Mouse (Mus musculus): ENCODE results near the gene Frs2. TPM values are rescaled to one million over a fixed set of nuclear protein-coding genes. Genes with fewer than 3 reads are reported as not detected.
"Not testable (repeated sequence)": the region's sequence is repeated elsewhere in the genome, so short reads cannot be mapped to it uniquely, and the experiment has no call there.

The Frs2 gene
- polyA plus RNA-seq, 1 experiment from 2014 or later: 27.9 TPM

DNA sequence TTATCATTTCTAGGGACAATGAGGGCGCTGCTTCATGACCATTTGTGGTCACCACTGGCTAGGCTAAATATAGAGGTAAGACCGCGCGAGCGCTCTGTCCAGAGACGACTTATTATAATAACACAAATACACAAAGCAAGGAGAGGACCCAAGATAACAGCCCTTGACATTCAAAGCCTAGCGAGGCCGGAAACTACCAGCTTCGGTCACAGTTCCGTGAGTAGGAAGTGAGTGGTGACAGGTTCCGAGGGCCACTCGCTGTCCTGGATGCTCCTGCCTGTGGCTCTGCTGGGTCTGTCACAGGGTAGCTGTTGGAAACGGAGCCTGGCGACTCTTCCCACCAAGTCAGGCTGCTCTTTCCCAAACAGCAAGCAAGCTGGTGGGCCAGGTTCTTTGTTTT lies 106.0 kb downstream of the Frs2 start:
- 89% methylated on average over 14 of the region's 14 CpGs for WGBS
- no peak for DNase-seq (ENCODE audit: low spot score)
- H3K9me3 ChIP-seq (ENCODE audit: control insufficient read depth, low read length): no peaks in the 10 kb centered on the region
- H3K27me3 ChIP-seq (ENCODE audit: control insufficient read depth, insufficient read depth, low read length): no peaks in the 10 kb centered on the region
- no peak overlapping the region for H3K4me2 ChIP-seq (ENCODE audit: low read depth, severe bottlenecking)
- no peak overlapping the region for H3K4me3 ChIP-seq (ENCODE audit: low read depth, low read length)
- ATAC-seq (ENCODE audit: insufficient number of reproducible peaks, low FRiP score, low TSS enrichment, low read depth): no peak
- no peaks in the 10 kb centered on the region for H3K36me3 ChIP-seq (ENCODE audit: control insufficient read depth, insufficient read depth, low read length)
- no peak overlapping the region for H3K27ac ChIP-seq (replicated peaks; ENCODE audit: low read depth, low read length)
- H3K9ac ChIP-seq (ENCODE audit: low read length): no peak overlapping the region
- peaks cover 9% of the 10 kb centered on the region; the same call in 1 of the 2 replicates for H3K4me1 ChIP-seq (ENCODE audit: control insufficient read depth, insufficient read depth, low read length)

DNA sequence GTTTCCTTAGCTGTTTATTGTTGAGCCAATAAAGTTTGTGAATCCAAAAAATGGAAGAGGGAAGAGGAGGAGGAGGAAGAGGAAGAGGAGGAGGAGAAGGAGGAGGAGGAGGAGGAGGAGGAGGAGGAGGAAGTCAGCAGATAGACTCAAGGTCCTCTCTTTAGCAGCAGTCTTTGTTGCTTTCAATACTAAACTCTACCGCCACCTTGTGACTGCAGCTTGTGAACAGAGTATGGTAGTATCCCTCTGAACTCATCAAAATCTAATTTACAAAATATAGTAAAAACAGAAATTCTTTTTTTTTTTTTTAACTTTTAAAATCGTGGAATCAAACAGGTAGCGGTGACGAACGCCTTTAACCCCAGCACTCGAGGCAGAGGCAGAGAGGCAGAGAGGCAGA lies 108.0 kb downstream of the Frs2 start:
- WGBS: 77% methylated on average over 6 of the region's 6 CpGs
- Histone ChIP-seq H3K36me3 (ENCODE audit: control insufficient read depth, insufficient read depth, low read length) (no peaks in the 10 kb centered on the region), H3K4me2 (ENCODE audit: low read depth, severe bottlenecking) (no peak overlapping the region), H3K9ac (ENCODE audit: low read length) (no peak overlapping the region), H3K4me3 (ENCODE audit: low read depth, low read length) (no peak overlapping the region), H3K9me3 (ENCODE audit: control insufficient read depth, low read length) (no peaks in the 10 kb centered on the region), H3K4me1 (ENCODE audit: control insufficient read depth, insufficient read depth, low read length) (peaks cover 5% of the 10 kb centered on the region; the same call in 1 of the 2 replicates), H3K27me3 (ENCODE audit: control insufficient read depth, insufficient read depth, low read length) (no peaks in the 10 kb centered on the region), H3K27ac (replicated peaks; ENCODE audit: low read depth, low read length) (no peak overlapping the region)
- ATAC-seq (ENCODE audit: insufficient number of reproducible peaks, low FRiP score, low TSS enrichment, low read depth) (no peak), DNase-seq (ENCODE audit: low spot score) (no peak)

DNA sequence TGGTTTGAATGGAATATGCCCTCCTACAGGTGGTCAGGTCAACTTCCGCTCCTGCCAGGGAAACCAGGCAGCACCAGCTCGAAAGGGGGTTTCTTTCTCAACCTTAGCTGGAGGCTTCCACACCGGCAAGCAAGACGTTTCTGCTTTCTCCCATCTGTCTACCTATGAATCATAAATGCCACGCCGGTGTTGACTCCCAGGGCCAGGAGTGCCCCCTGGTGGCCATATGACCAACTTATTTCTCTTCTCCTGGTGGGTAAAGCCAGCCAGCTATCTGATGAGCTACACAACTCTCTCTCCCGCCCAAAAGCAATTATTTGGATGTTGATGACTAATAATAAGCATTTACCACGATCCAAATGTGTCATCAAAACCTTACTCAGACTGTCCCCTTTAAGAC lies 114.5 kb downstream of the Frs2 start:
- 0 out of 2 replicates have a peak, but pooled peaks cover 7% of the 10 kb centered on the region for H3K4me1 ChIP-seq (ENCODE audit: control insufficient read depth, insufficient read depth, low read length)
- H3K27me3 ChIP-seq (ENCODE audit: control insufficient read depth, insufficient read depth, low read length): no peaks in the 10 kb centered on the region
- DNase-seq (ENCODE audit: low spot score) (peak; percentile 89), ATAC-seq (ENCODE audit: insufficient number of reproducible peaks, low FRiP score, low TSS enrichment, low read depth) (peak; percentile 35; the same call in 1 of the 2 replicates)
- H3K36me3 ChIP-seq (ENCODE audit: control insufficient read depth, insufficient read depth, low read length): no peaks in the 10 kb centered on the region
- no peak overlapping the region for H3K4me3 ChIP-seq (ENCODE audit: low read depth, low read length)
- H3K4me2 ChIP-seq (ENCODE audit: low read depth, severe bottlenecking): no peak overlapping the region
- 24% methylated on average over 8 of the region's 8 CpGs for WGBS
- no peak overlapping the region for H3K9ac ChIP-seq (ENCODE audit: low read length)
- no peaks in the 10 kb centered on the region for H3K9me3 ChIP-seq (ENCODE audit: control insufficient read depth, low read length)
- H3K27ac ChIP-seq (replicated peaks; ENCODE audit: low read depth, low read length): no peak overlapping the region

DNA sequence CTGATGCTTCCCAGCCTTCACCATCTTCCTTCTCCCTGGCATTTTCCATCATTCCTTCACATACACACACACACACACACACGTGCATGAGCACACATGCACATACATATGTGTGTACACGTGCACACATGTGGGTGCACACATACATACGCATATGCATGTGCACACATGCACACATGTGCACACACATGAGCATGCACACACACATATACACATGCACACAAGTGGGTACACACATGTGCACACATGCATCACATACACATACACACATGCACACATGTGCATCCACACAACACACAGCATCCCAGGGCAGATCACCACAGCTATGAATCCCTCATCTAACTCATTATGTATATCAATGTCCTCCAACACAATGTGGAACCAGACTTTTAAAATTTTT lies 117.2 kb downstream of the Frs2 start:
- 0 out of 2 replicates have a peak, but pooled peaks cover 7% of the 10 kb centered on the region for H3K4me1 ChIP-seq (ENCODE audit: control insufficient read depth, insufficient read depth, low read length)
- ATAC-seq (ENCODE audit: insufficient number of reproducible peaks, low FRiP score, low TSS enrichment, low read depth) (no peak), DNase-seq (ENCODE audit: low spot score) (no peak)
- 91% methylated on average over 3 of the region's 3 CpGs for WGBS
- H3K4me2 ChIP-seq (ENCODE audit: low read depth, severe bottlenecking): no peak overlapping the region
- no peaks in the 10 kb centered on the region for H3K27me3 ChIP-seq (ENCODE audit: control insufficient read depth, insufficient read depth, low read length)
- H3K27ac ChIP-seq (replicated peaks; ENCODE audit: low read depth, low read length): no peak overlapping the region
- H3K4me3 ChIP-seq (ENCODE audit: low read depth, low read length): no peak overlapping the region
- H3K9me3 ChIP-seq (ENCODE audit: control insufficient read depth, low read length): no peaks in the 10 kb centered on the region
- no peak overlapping the region for H3K9ac ChIP-seq (ENCODE audit: low read length)
- no peaks in the 10 kb centered on the region for H3K36me3 ChIP-seq (ENCODE audit: control insufficient read depth, insufficient read depth, low read length)

DNA sequence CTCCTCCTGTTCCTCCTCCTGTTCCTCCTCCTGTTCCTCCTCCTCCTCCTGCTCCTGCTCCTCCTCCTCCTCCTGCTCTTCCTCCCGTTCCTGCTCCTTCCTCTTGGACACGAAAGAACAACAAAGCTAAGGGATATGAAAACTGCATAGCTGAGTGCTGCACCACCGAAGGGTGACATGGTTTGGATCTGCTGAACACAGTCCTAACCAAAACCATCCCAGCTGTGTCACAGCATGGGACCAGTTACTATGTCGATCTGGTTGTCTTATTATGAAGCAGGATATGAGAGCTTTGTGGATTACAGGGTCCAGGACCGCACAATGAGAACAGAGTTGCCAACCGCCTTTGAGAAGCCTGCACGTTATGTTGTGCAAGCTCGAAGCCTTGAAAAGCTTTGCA lies 122.2 kb downstream of the Frs2 start:
- no peak overlapping the region for H3K4me3 ChIP-seq (ENCODE audit: low read depth, low read length)
- no peaks in the 10 kb centered on the region; the same call in 1 of the 2 replicates for H3K27me3 ChIP-seq (ENCODE audit: control insufficient read depth, insufficient read depth, low read length)
- WGBS: 75% methylated on average over 8 of the region's 8 CpGs
- H3K9me3 ChIP-seq (ENCODE audit: control insufficient read depth, low read length): no peaks in the 10 kb centered on the region
- H3K27ac ChIP-seq (replicated peaks; ENCODE audit: low read depth, low read length): no peak overlapping the region
- H3K36me3 ChIP-seq (ENCODE audit: control insufficient read depth, insufficient read depth, low read length): no peaks in the 10 kb centered on the region
- H3K9ac ChIP-seq (ENCODE audit: low read length): no peak overlapping the region
- no peak overlapping the region for H3K4me2 ChIP-seq (ENCODE audit: low read depth, severe bottlenecking)
- ATAC-seq (ENCODE audit: insufficient number of reproducible peaks, low FRiP score, low TSS enrichment, low read depth) (no peak), DNase-seq (ENCODE audit: low spot score) (no peak)
- peaks cover 9% of the 10 kb centered on the region; the same call in 1 of the 2 replicates for H3K4me1 ChIP-seq (ENCODE audit: control insufficient read depth, insufficient read depth, low read length)

DNA sequence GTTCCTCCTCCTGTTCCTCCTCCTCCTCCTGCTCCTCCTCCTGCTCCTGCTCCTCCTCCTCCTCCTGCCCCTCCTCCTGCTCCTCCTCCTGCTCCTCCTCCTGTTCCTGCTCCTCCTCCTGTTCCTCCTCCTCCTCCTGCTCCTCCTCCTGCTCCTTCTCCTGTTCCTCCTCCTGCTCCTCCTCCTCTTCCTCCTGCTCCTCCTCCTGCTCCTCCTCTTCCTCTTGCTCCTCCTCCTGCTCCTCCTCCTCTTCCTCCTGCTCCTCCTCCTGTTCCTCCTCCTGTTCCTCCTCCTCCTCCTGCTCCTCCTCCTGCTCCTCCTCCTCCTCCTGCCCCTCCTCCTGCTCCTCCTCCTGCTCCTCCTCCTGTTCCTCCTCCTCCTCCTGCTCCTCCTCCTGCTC lies 122.6 kb downstream of the Frs2 start:
- H3K36me3 ChIP-seq (ENCODE audit: control insufficient read depth, insufficient read depth, low read length); ATAC-seq (ENCODE audit: insufficient number of reproducible peaks, low FRiP score, low TSS enrichment, low read depth); H3K9ac ChIP-seq (ENCODE audit: low read length); H3K27me3 ChIP-seq (ENCODE audit: control insufficient read depth, insufficient read depth, low read length); DNase-seq (ENCODE audit: low spot score); H3K4me2 ChIP-seq (ENCODE audit: low read depth, severe bottlenecking); H3K9me3 ChIP-seq (ENCODE audit: control insufficient read depth, low read length); H3K4me3 ChIP-seq (ENCODE audit: low read depth, low read length); H3K27ac ChIP-seq (replicated peaks; ENCODE audit: low read depth, low read length): not testable (repeated sequence)
- peaks cover 11% of the 10 kb centered on the region; the same call in 1 of the 2 replicates for H3K4me1 ChIP-seq (ENCODE audit: control insufficient read depth, insufficient read depth, low read length)

DNA sequence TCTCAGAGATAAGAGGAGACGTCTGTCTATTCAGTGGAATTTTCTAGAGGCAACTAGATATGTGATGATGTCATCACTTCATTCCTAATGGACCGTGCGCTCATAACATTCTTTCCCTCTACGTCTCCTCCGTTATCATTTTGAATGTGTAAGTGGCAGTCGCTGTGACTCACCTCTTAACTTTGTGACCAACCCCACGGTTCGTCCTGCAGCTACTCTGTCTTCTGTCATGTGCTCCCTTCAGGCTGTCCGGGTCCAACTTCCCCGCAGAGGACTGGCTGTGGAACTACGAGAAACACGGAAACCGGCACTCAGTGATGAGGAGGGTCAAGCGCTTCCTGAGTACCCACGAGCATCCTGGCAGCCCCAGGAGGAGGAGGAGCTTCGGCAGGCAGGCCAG lies 124.6 kb downstream of the Frs2 start:
- no peak for DNase-seq (ENCODE audit: low spot score)
- H3K9ac ChIP-seq (ENCODE audit: low read length): no peak overlapping the region
- H3K4me2 ChIP-seq (ENCODE audit: low read depth, severe bottlenecking): peak overlapping the region; percentile 24
- no peak overlapping the region for H3K4me3 ChIP-seq (ENCODE audit: low read depth, low read length)
- H3K27me3 ChIP-seq (ENCODE audit: control insufficient read depth, insufficient read depth, low read length): no peaks in the 10 kb centered on the region; the same call in 1 of the 2 replicates
- 64% methylated on average over 16 of the region's 16 CpGs for WGBS
- H3K9me3 ChIP-seq (ENCODE audit: control insufficient read depth, low read length): no peaks in the 10 kb centered on the region
- H3K36me3 ChIP-seq (ENCODE audit: control insufficient read depth, insufficient read depth, low read length): no peaks in the 10 kb centered on the region
- peaks cover 11% of the 10 kb centered on the region; the same call in 1 of the 2 replicates for H3K4me1 ChIP-seq (ENCODE audit: control insufficient read depth, insufficient read depth, low read length)
- no peak for ATAC-seq (ENCODE audit: insufficient number of reproducible peaks, low FRiP score, low TSS enrichment, low read depth)
- H3K27ac ChIP-seq (replicated peaks; ENCODE audit: low read depth, low read length): no peak overlapping the region

DNA sequence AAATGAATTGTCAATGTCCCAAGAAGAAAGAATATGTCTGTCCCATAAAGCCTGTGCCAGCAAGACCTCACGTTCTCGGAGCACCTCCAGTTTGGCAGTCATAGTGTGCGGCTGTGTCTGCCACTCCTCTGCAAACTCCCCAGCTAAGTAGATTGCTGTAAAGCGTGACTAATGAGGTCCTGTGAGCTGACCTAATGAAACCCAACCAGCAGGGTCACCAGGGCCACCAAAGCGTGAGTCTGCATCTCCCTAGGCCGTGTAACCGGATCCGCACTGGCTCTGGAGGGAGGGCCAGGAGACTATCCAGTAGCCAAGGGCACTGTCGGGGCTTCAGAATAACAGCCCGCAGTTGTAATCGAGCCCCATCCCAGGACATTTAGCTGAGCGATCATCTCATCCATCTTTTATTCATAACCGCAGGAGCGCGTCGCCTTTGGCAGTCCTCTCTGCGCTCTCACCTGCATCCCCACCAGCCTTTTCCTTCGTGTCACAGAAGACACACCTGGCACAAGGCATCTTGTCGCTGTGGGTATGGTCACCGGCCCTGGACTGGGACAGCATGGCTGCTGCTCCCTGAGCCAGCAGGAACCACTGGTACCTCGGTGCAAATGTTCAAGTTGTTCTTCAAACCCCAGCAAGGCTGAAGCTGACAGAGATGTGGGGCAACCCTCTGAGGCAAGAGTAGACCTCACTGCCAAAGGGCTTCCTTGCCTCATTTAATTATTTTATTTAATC lies 127.1 kb downstream of the Frs2 start:
- Histone ChIP-seq H3K4me1 (ENCODE audit: control insufficient read depth, insufficient read depth, low read length) (peaks cover 14% of the 10 kb centered on the region; the same call in 1 of the 2 replicates), H3K9me3 (ENCODE audit: control insufficient read depth, low read length) (no peaks in the 10 kb centered on the region), H3K27ac (replicated peaks; ENCODE audit: low read depth, low read length) (no peak overlapping the region), H3K9ac (ENCODE audit: low read length) (no peak overlapping the region), H3K4me2 (ENCODE audit: low read depth, severe bottlenecking) (peak overlapping the region; percentile 24; the same call in 1 of the 2 replicates), H3K36me3 (ENCODE audit: control insufficient read depth, insufficient read depth, low read length) (no peaks in the 10 kb centered on the region), H3K27me3 (ENCODE audit: control insufficient read depth, insufficient read depth, low read length) (no peaks in the 10 kb centered on the region; the same call in 1 of the 2 replicates), H3K4me3 (ENCODE audit: low read depth, low read length) (no peak overlapping the region)
- peak; percentile 80 for DNase-seq (ENCODE audit: low spot score)
- ATAC-seq (ENCODE audit: insufficient number of reproducible peaks, low FRiP score, low TSS enrichment, low read depth): peak; percentile 85
- 11% methylated on average over 21 of the region's 21 CpGs for WGBS

All from limb, embryonic 11.5 days (tissue).